Mouse (Mus musculus) erythroid progenitor cell, adult 5-6 weeks (primary cell): ENCODE data around the gene Jaml. TPM values are rescaled to one million over a fixed set of nuclear protein-coding genes. Genes with fewer than 3 reads are reported as not detected.

Source experiments
- ATAC-seq: replicated peaks from 2 replicates; pipeline ENCODE4 v1.8.0; 2016; ENCODE audit warnings: moderate number of reproducible peaks, mild to moderate bottlenecking, moderate TSS enrichment, inconsistent platforms; ENCODE audit not compliant: poor library complexity, low FRiP score, severe bottlenecking
- total RNA-seq, 2 experiments: library from RNA; stranded (forward) in 1 of 2; stranded (reverse) in 1 of 2; fragments of 150-400 nt in 1 of 2; fragments of 186-747, 209-891 nt in 1 of 2; gene quantifications; 2 replicates each; pipeline versions ENCODE4 v1.2.3 to v1.2.4; 2015 to 2017; ENCODE audit warnings: low replicate concordance in 2 of 2

The Jaml gene
- total RNA-seq, 2 experiments from 2014 or later = 5.7 TPM; not detected in 1

GRCm38 (mm10) chr9:45066735-45067134 lies 12.2 kb upstream of the Jaml start:
- no peak for ATAC-seq

- ATAC-seq = no peak
Observed at GRCm38 (mm10) chr9:45071800-45072199, 7.2 kb upstream of the Jaml start.

GRCm38 (mm10) chr9:45077859-45078258 lies 1.1 kb upstream of the Jaml start:
- no peak for ATAC-seq

- ATAC-seq = no peak
Observed at GRCm38 (mm10) chr9:45083132-45083531, 4.1 kb downstream of the Jaml start.

- no peak for ATAC-seq
Observed at GRCm38 (mm10) chr9:45084556-45084955, 5.6 kb downstream of the Jaml start.

GRCm38 (mm10) chr9:45085741-45086690 lies 7.0 kb downstream of the Jaml start:
- ATAC-seq = no peak

- no peak for ATAC-seq
Observed at GRCm38 (mm10) chr9:45088040-45088439, 9.1 kb downstream of the Jaml start.

GRCm38 (mm10) chr9:45090811-45091210 lies 11.8 kb downstream of the Jaml start:
- no peak for ATAC-seq

GRCm38 (mm10) chr9:45092641-45093040 lies 13.7 kb downstream of the Jaml start:
- ATAC-seq = no peak

- ATAC-seq = no peak
Observed at GRCm38 (mm10) chr9:45095149-45095937, 16.4 kb downstream of the Jaml start.

- ATAC-seq = no peak
Observed at GRCm38 (mm10) chr9:45097877-45098276, 18.9 kb downstream of the Jaml start.

GRCm38 (mm10) chr9:45098426-45098825 lies 19.4 kb downstream of the Jaml start:
- no peak for ATAC-seq

- no peak for ATAC-seq
Observed at GRCm38 (mm10) chr9:45102528-45102927, 23.5 kb downstream of the Jaml start.

- ATAC-seq = no peak
Observed at GRCm38 (mm10) chr9:45103211-45103979, 24.4 kb downstream of the Jaml start.

- ATAC-seq = no peak
Observed at GRCm38 (mm10) chr9:45105596-45106374, 26.8 kb downstream of the Jaml start.

- ATAC-seq = no peak
Observed at GRCm38 (mm10) chr9:45115706-45116105, 36.7 kb downstream of the Jaml start.

GRCm38 (mm10) chr9:45116819-45117218 lies 37.8 kb downstream of the Jaml start:
- ATAC-seq = no peak

GRCm38 (mm10) chr9:45117741-45118431 lies 38.9 kb downstream of the Jaml start, which contains the start of gene Scn2b:
Gene Scn2b, plus strand, starts transcription at chr9:45117782.
- no peak for ATAC-seq

GRCm38 (mm10) chr9:45118552-45118951 lies 39.6 kb downstream of the Jaml start:
- no peak for ATAC-seq
